Mouse (Mus musculus) ZHBTc4 (cell line): ENCODE measurements around the gene Slc25a38.

Experiments
- DNase-seq: peaks from one replicate; pipeline ENCODE4 v3.0.0-alpha.2; 2011; ENCODE audit warnings: low read depth, low spot score

The Slc25a38 gene

GRCm38 (mm10) chr9:120140652-120141051, 30.5 kb downstream of the Slc25a38 start:
- peak; percentile 89 for DNase-seq

- DNase-seq = no peak
Observed at GRCm38 (mm10) chr9:120144474-120144873, 34.3 kb downstream of the Slc25a38 start.

- peak; percentile 94 for DNase-seq
Observed at GRCm38 (mm10) chr9:120149222-120149828, 39.2 kb downstream of the Slc25a38 start, which contains the start of gene Mobp. Mobp (plus strand) TSS chr9:120149707.

GRCm38 (mm10) chr9:120151152-120151551, 41.0 kb downstream of the Slc25a38 start:
- no peak for DNase-seq

GRCm38 (mm10) chr9:120151906-120152399, 41.8 kb downstream of the Slc25a38 start:
- DNase-seq = peak; percentile 82

- no peak for DNase-seq
Observed at GRCm38 (mm10) chr9:120158047-120158446, 47.9 kb downstream of the Slc25a38 start.

- DNase-seq = peak; percentile 88
Observed at GRCm38 (mm10) chr9:120163862-120164261, 53.7 kb downstream of the Slc25a38 start.

GRCm38 (mm10) chr9:120167826-120168225, 57.7 kb downstream of the Slc25a38 start:
- peak; percentile 53 for DNase-seq

GRCm38 (mm10) chr9:120171295-120171694, 61.1 kb downstream of the Slc25a38 start:
- peak; percentile 69 for DNase-seq
